In genomic region chr14:108531401-108531800, GRCm38 (mm10) we compare ENCODE assay signal across 22 mouse cellular contexts.
DNase-seq lines count a peak whose midpoint lies in the region; ATAC-seq and TF ChIP-seq lines count a peak whose summit lies in the region.
"Had no signal": no experiment of that assay in that cellular context is flagged by ENCODE, and none has a peak within 500 bp of the region (broad histone marks: within the 10 kb centered on the region; RNA-seq: fewer than 3 reads in every experiment).

No protein-coding gene starts in this region.

- no peak overlapping the region for H3K9ac ChIP-seq in hindbrain, embryonic 12.5 days
- H3K9ac ChIP-seq in hindbrain, embryonic 16.5 days (ENCODE audit: low read depth, low read length), result no peak overlapping the region
- no peak overlapping the region for H3K9ac ChIP-seq in midbrain, embryonic 11.5 days (ENCODE audit: low read length)
- no peak overlapping the region for H3K9ac ChIP-seq in midbrain, embryonic 13.5 days (replicated peaks)
- H3K9ac ChIP-seq in midbrain, postnatal 0 days (replicated peaks; ENCODE audit: low read length, poor library complexity, severe bottlenecking), result no peak overlapping the region
- H3K9ac ChIP-seq: embryonic facial prominence, embryonic 13.5 days; embryonic facial prominence, embryonic 15.5 days; forebrain, embryonic 12.5 days had no signal

- no peaks in the 10 kb centered on the region for H3K4me1 ChIP-seq in hindbrain, embryonic 12.5 days
- H3K4me1 ChIP-seq in hindbrain, embryonic 16.5 days (ENCODE audit: control insufficient read depth, insufficient read depth, low read depth, low read length), result no peaks in the 10 kb centered on the region
- H3K4me1 ChIP-seq in midbrain, embryonic 11.5 days (ENCODE audit: control insufficient read depth, insufficient read depth, low read length), result no peaks in the 10 kb centered on the region
- no peaks in the 10 kb centered on the region for H3K4me1 ChIP-seq in midbrain, embryonic 10.5 days
- no peaks in the 10 kb centered on the region for H3K4me1 ChIP-seq in midbrain, embryonic 13.5 days (replicated peaks)
- H3K4me1 ChIP-seq in midbrain, postnatal 0 days (ENCODE audit: insufficient read depth, low read length), result no peaks in the 10 kb centered on the region
- H3K4me1 ChIP-seq: embryonic facial prominence, embryonic 13.5 days; embryonic facial prominence, embryonic 15.5 days; forebrain, embryonic 10.5 days; forebrain, embryonic 12.5 days had no signal

- no peak overlapping the region for H3K27ac ChIP-seq in hindbrain, embryonic 12.5 days
- H3K27ac ChIP-seq in hindbrain, embryonic 16.5 days (ENCODE audit: low read depth, low read length), result no peak overlapping the region
- no peak overlapping the region for H3K27ac ChIP-seq in midbrain, embryonic 11.5 days (ENCODE audit: low read depth, low read length)
- H3K27ac ChIP-seq in midbrain, embryonic 10.5 days (replicated peaks), result no peak overlapping the region
- no peak overlapping the region for H3K27ac ChIP-seq in midbrain, embryonic 13.5 days
- no peak overlapping the region for H3K27ac ChIP-seq in midbrain, postnatal 0 days (ENCODE audit: low read depth, low read length)
- H3K27ac ChIP-seq: embryonic facial prominence, embryonic 13.5 days; embryonic facial prominence, embryonic 15.5 days; forebrain, embryonic 10.5 days; forebrain, embryonic 12.5 days had no signal

- TF ChIP-seq CTCF in midbrain, postnatal 0 days (IDR thresholded peaks at IDR 0.05), result no peak

- no peaks in the 10 kb centered on the region for H3K9me3 ChIP-seq in hindbrain, embryonic 12.5 days (replicated peaks)
- H3K9me3 ChIP-seq in hindbrain, embryonic 16.5 days (ENCODE audit: control insufficient read depth, low read length), result no peaks in the 10 kb centered on the region
- H3K9me3 ChIP-seq in midbrain, embryonic 11.5 days (ENCODE audit: control insufficient read depth, low read length), result no peaks in the 10 kb centered on the region
- H3K9me3 ChIP-seq in midbrain, embryonic 10.5 days (replicated peaks), result no peaks in the 10 kb centered on the region
- H3K9me3 ChIP-seq in midbrain, embryonic 13.5 days, result peaks cover 9% of the 10 kb centered on the region; the same call in 1 of the 2 replicates
- no peaks in the 10 kb centered on the region for H3K9me3 ChIP-seq in midbrain, postnatal 0 days (ENCODE audit: low read length)
- H3K9me3 ChIP-seq: embryonic facial prominence, embryonic 13.5 days; embryonic facial prominence, embryonic 15.5 days; forebrain, embryonic 10.5 days; forebrain, embryonic 12.5 days had no signal

- 83% methylated on average over 1 of the region's 1 CpGs for WGBS in hindbrain, embryonic 12.5 days
- 74% methylated on average over 1 of the region's 1 CpGs for WGBS in hindbrain, embryonic 16.5 days
- WGBS in midbrain, embryonic 11.5 days, result 95% methylated on average over 1 of the region's 1 CpGs
- WGBS in midbrain, embryonic 10.5 days, result 62% methylated on average over 1 of the region's 1 CpGs
- WGBS in midbrain, embryonic 13.5 days, result 91% methylated on average over 1 of the region's 1 CpGs
- 100% methylated on average over 1 of the region's 1 CpGs for WGBS in midbrain, postnatal 0 days

- H3K36me3 ChIP-seq in hindbrain, embryonic 12.5 days, result no peaks in the 10 kb centered on the region
- no peaks in the 10 kb centered on the region for H3K36me3 ChIP-seq in hindbrain, embryonic 16.5 days (ENCODE audit: control insufficient read depth, insufficient read depth, low read length)
- no peaks in the 10 kb centered on the region for H3K36me3 ChIP-seq in midbrain, embryonic 11.5 days (ENCODE audit: control insufficient read depth, insufficient read depth, low read length)
- no peaks in the 10 kb centered on the region for H3K36me3 ChIP-seq in midbrain, embryonic 10.5 days
- H3K36me3 ChIP-seq in midbrain, embryonic 13.5 days, result no peaks in the 10 kb centered on the region
- no peaks in the 10 kb centered on the region for H3K36me3 ChIP-seq in midbrain, postnatal 0 days (ENCODE audit: insufficient read depth, low read length)
- H3K36me3 ChIP-seq: embryonic facial prominence, embryonic 13.5 days; embryonic facial prominence, embryonic 15.5 days; forebrain, embryonic 10.5 days; forebrain, embryonic 12.5 days had no signal

- no peak for DNase-seq in midbrain, embryonic 11.5 days (ENCODE audit: low spot score, missing footprints)
- DNase-seq in midbrain, embryonic 10.5 days (ENCODE audit: low spot score), result no peak
- no peak for DNase-seq in midbrain, postnatal 0 days (ENCODE audit: low spot score)
- DNase-seq: adrenal gland, adult 2 months; adrenal gland, postnatal 10 days; adrenal gland, postnatal 25 days; cerebellum, adult 11 months; cerebellum, adult 18-20 months; cerebellum, adult 8-10 months; cerebellum, adult 9-11 months; cerebellum, postnatal 14 days; cerebellum, postnatal 36 days; embryo, embryonic 11 days had no signal

- no peaks in the 10 kb centered on the region for H3K27me3 ChIP-seq in hindbrain, embryonic 12.5 days
- no peaks in the 10 kb centered on the region for H3K27me3 ChIP-seq in hindbrain, embryonic 16.5 days (replicated peaks; ENCODE audit: control insufficient read depth, insufficient read depth, low read length)
- H3K27me3 ChIP-seq in midbrain, embryonic 11.5 days (ENCODE audit: control insufficient read depth, insufficient read depth, low read length), result no peaks in the 10 kb centered on the region
- H3K27me3 ChIP-seq in midbrain, embryonic 10.5 days (ENCODE audit: low read depth, poor library complexity, severe bottlenecking), result no peaks in the 10 kb centered on the region
- H3K27me3 ChIP-seq in midbrain, embryonic 13.5 days, result no peaks in the 10 kb centered on the region
- no peaks in the 10 kb centered on the region for H3K27me3 ChIP-seq in midbrain, postnatal 0 days (ENCODE audit: insufficient read depth, low read length)
- H3K27me3 ChIP-seq: embryonic facial prominence, embryonic 13.5 days; embryonic facial prominence, embryonic 15.5 days; forebrain, embryonic 12.5 days had no signal

- no peak overlapping the region for H3K4me3 ChIP-seq in hindbrain, embryonic 12.5 days
- H3K4me3 ChIP-seq in hindbrain, embryonic 16.5 days (ENCODE audit: low read length), result no peak overlapping the region
- no peak overlapping the region for H3K4me3 ChIP-seq in midbrain, embryonic 11.5 days (ENCODE audit: low read depth, low read length)
- no peak overlapping the region for H3K4me3 ChIP-seq in midbrain, embryonic 10.5 days
- H3K4me3 ChIP-seq in midbrain, embryonic 13.5 days (replicated peaks), result no peak overlapping the region
- no peak overlapping the region for H3K4me3 ChIP-seq in midbrain, postnatal 0 days (ENCODE audit: low read depth, low read length)
- H3K4me3 ChIP-seq: embryonic facial prominence, embryonic 13.5 days; embryonic facial prominence, embryonic 15.5 days; erythroblast, embryonic 14.5 days; forebrain, embryonic 10.5 days; forebrain, embryonic 12.5 days had no signal

- 0 out of 2 replicates have a peak, but pooled peaks have one; percentile 43 for ATAC-seq in hindbrain, embryonic 12.5 days (ENCODE audit: low FRiP score)
- ATAC-seq in hindbrain, embryonic 16.5 days, result no peak
- ATAC-seq in midbrain, embryonic 11.5 days (ENCODE audit: low FRiP score), result 0 out of 2 replicates have a peak, but pooled peaks have one; percentile 38
- peak; percentile 9; the same call in 1 of the 2 replicates for ATAC-seq in midbrain, embryonic 13.5 days
- ATAC-seq in midbrain, postnatal 0 days (ENCODE audit: low FRiP score), result no peak
- ATAC-seq: forebrain, embryonic 14.5 days had no signal

- H3K4me2 ChIP-seq in hindbrain, embryonic 12.5 days (replicated peaks), result no peak overlapping the region
- no peak overlapping the region for H3K4me2 ChIP-seq in hindbrain, embryonic 16.5 days (ENCODE audit: low read length)
- no peak overlapping the region for H3K4me2 ChIP-seq in midbrain, embryonic 11.5 days
- no peak overlapping the region for H3K4me2 ChIP-seq in midbrain, embryonic 13.5 days (replicated peaks)
- H3K4me2 ChIP-seq in midbrain, postnatal 0 days (ENCODE audit: low read depth, low read length, poor library complexity, severe bottlenecking), result no peak overlapping the region
- H3K4me2 ChIP-seq: embryonic facial prominence, embryonic 13.5 days; embryonic facial prominence, embryonic 15.5 days; forebrain, embryonic 12.5 days had no signal

Comparison
In these comparisons a context has a peak if more than half of its experiments do, and no peak if none do; other contexts are left out.
1. ATAC-seq: peak in hindbrain, embryonic 12.5 days (single experiment), midbrain, embryonic 11.5 days (single experiment) and midbrain, embryonic 13.5 days (single experiment); none in hindbrain, embryonic 16.5 days (single experiment) and midbrain, postnatal 0 days (single experiment).